In the genomic region with DNA sequence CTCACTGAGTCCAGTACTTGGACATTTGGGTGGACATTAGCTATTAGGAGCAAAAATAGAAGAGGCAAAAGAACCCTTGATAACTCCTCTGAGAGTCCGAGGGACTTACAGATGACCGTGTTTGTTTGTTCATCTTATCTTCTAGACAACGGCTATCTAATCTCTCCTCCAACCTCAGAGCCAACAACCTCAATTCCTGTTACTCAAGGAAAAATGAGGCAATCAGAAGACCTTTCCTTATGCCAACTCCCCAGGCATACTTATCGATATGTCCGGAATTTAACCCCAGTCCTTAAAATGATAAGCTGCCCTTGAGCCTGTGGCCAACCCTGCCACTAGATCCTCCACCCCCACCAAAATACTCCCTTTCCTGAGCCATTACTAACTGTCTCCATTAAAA, we compare ENCODE assay signal across 18 mouse cellular contexts. TPM values are rescaled to one million over a fixed set of nuclear protein-coding genes. Genes with fewer than 3 reads are reported as not detected.
DNase-seq lines count a peak whose midpoint lies in the region; ATAC-seq and TF ChIP-seq lines count a peak whose summit lies in the region.
"Had no signal": no experiment of that assay in that cellular context is flagged by ENCODE, and none has a peak within 500 bp of the region (broad histone marks: within the 10 kb centered on the region; RNA-seq: fewer than 3 reads in every experiment).

No protein-coding gene starts in this region.

- no peak for TF ChIP-seq CTCF in intestine, postnatal 0 days (IDR thresholded peaks at IDR 0.05; ENCODE audit: low read depth)

- peaks cover 2 to 7% of the 10 kb centered on the region in 2 experiments; a peak in 3 of 4 replicates for H3K4me1 ChIP-seq in heart, embryonic 14.5 days (ENCODE audit: control insufficient read depth in 2 of 2, insufficient read depth in 2 of 2, low read length in 2 of 2)
- peaks cover 14% of the 10 kb centered on the region for H3K4me1 ChIP-seq in heart, embryonic 12.5 days (replicated peaks)
- 0 out of 2 replicates have a peak, but pooled peaks cover 2% of the 10 kb centered on the region for H3K4me1 ChIP-seq in intestine, postnatal 0 days (replicated peaks; ENCODE audit: control insufficient read depth, insufficient read depth, low read length)
- H3K4me1 ChIP-seq in forebrain, embryonic 10.5 days, result no peaks in the 10 kb centered on the region
- H3K4me1 ChIP-seq: lung, embryonic 15.5 days; midbrain, embryonic 15.5 days; neural tube, embryonic 15.5 days had no signal

- no peak overlapping the region for H3K27ac ChIP-seq in heart, embryonic 14.5 days (replicated peaks in 1 of 2; ENCODE audit: control insufficient read depth in 1 of 2, insufficient read depth in 1 of 2, low read depth in 2 of 2, low read length in 2 of 2)
- no peak overlapping the region for H3K27ac ChIP-seq in heart, embryonic 12.5 days (ENCODE audit: poor library complexity, severe bottlenecking)
- no peak overlapping the region for H3K27ac ChIP-seq in intestine, postnatal 0 days (ENCODE audit: low read depth, low read length)
- H3K27ac ChIP-seq in forebrain, embryonic 10.5 days, result no peak overlapping the region
- H3K27ac ChIP-seq: gastrocnemius, adult 2 months; hindbrain, embryonic 10.5 days; kidney, postnatal 0 days; left cerebral cortex, adult 2 months; liver, embryonic 14.5 days; lung, embryonic 15.5 days; midbrain, embryonic 15.5 days; neural tube, embryonic 15.5 days had no signal

- no peaks in the 10 kb centered on the region for H3K27me3 ChIP-seq in heart, embryonic 14.5 days (ENCODE audit: control insufficient read depth, insufficient read depth, low read length)
- no peaks in the 10 kb centered on the region for H3K27me3 ChIP-seq in heart, embryonic 12.5 days (replicated peaks)
- H3K27me3 ChIP-seq in intestine, postnatal 0 days (replicated peaks; ENCODE audit: control insufficient read depth, insufficient read depth, low read length), result no peaks in the 10 kb centered on the region
- H3K27me3 ChIP-seq in forebrain, embryonic 10.5 days (ENCODE audit: poor library complexity, severe bottlenecking), result no peaks in the 10 kb centered on the region
- H3K27me3 ChIP-seq: lung, embryonic 15.5 days; midbrain, embryonic 15.5 days; neural tube, embryonic 15.5 days had no signal

- no peaks in the 10 kb centered on the region for H3K36me3 ChIP-seq in heart, embryonic 14.5 days (ENCODE audit: control insufficient read depth, insufficient read depth, low read length)
- H3K36me3 ChIP-seq in heart, embryonic 12.5 days, result no peaks in the 10 kb centered on the region
- peaks cover 8% of the 10 kb centered on the region; the same call in 1 of the 2 replicates for H3K36me3 ChIP-seq in intestine, postnatal 0 days (ENCODE audit: control insufficient read depth, insufficient read depth)
- no peaks in the 10 kb centered on the region for H3K36me3 ChIP-seq in forebrain, embryonic 10.5 days (replicated peaks)
- H3K36me3 ChIP-seq: hindbrain, embryonic 10.5 days; lung, embryonic 15.5 days; midbrain, embryonic 15.5 days; neural tube, embryonic 15.5 days had no signal

- no peak overlapping the region for H3K4me3 ChIP-seq in heart, embryonic 14.5 days (ENCODE audit: control insufficient read depth in 1 of 2, insufficient read depth in 1 of 2, low read depth in 1 of 2, low read length in 2 of 2)
- no peak overlapping the region for H3K4me3 ChIP-seq in heart, embryonic 12.5 days
- H3K4me3 ChIP-seq in intestine, postnatal 0 days (ENCODE audit: low read depth, low read length), result no peak overlapping the region
- no peak overlapping the region for H3K4me3 ChIP-seq in forebrain, embryonic 10.5 days
- H3K4me3 ChIP-seq: gastrocnemius, adult 2 months; hindbrain, embryonic 10.5 days; left cerebral cortex, adult 2 months; lung, embryonic 15.5 days; megakaryocyte, embryonic 14.5 days; midbrain, embryonic 15.5 days; neural tube, embryonic 15.5 days had no signal

- DNase-seq in testis, postnatal 14 days (ENCODE audit: low spot score), result peak; percentile 20
- DNase-seq in testis, postnatal 10 days (ENCODE audit: low spot score), result no peak
- DNase-seq in yolk sac, embryonic 10.5 days (ENCODE audit: low spot score), result peak; percentile 50
- DNase-seq in left cerebral cortex, adult 18-20 months (ENCODE audit: low spot score in 2 of 2), result no peak
- DNase-seq in forebrain, embryonic 10.5 days (ENCODE audit: extremely low spot score, low spot score), result no peak

- peak overlapping the region; percentile 29 for H3K4me2 ChIP-seq in heart, embryonic 14.5 days (ENCODE audit: low read length)
- no peak overlapping the region for H3K4me2 ChIP-seq in heart, embryonic 12.5 days
- H3K4me2 ChIP-seq in intestine, postnatal 0 days (replicated peaks; ENCODE audit: low read depth), result 0 out of 2 replicates have a peak overlapping the region, but pooled peaks have one; percentile 21
- H3K4me2 ChIP-seq: lung, embryonic 15.5 days; midbrain, embryonic 15.5 days; neural tube, embryonic 15.5 days had no signal

- H3K9ac ChIP-seq in heart, embryonic 14.5 days (ENCODE audit: low read length), result no peak overlapping the region
- H3K9ac ChIP-seq in heart, embryonic 12.5 days, result no peak overlapping the region
- H3K9ac ChIP-seq in intestine, postnatal 0 days (ENCODE audit: low read depth, low read length), result no peak overlapping the region
- H3K9ac ChIP-seq: liver, embryonic 14.5 days; lung, embryonic 15.5 days; midbrain, embryonic 15.5 days; neural tube, embryonic 15.5 days had no signal

- no peaks in the 10 kb centered on the region for H3K9me3 ChIP-seq in heart, embryonic 14.5 days (ENCODE audit: control insufficient read depth, low read length)
- H3K9me3 ChIP-seq in heart, embryonic 12.5 days (replicated peaks), result no peaks in the 10 kb centered on the region
- no peaks in the 10 kb centered on the region for H3K9me3 ChIP-seq in intestine, postnatal 0 days (ENCODE audit: control insufficient read depth)
- H3K9me3 ChIP-seq in forebrain, embryonic 10.5 days, result no peaks in the 10 kb centered on the region
- H3K9me3 ChIP-seq: hindbrain, embryonic 10.5 days; lung, embryonic 15.5 days; midbrain, embryonic 15.5 days; neural tube, embryonic 15.5 days had no signal

- WGBS in heart, embryonic 14.5 days, result 12% methylated on average over 5 of the region's 5 CpGs
- WGBS in heart, embryonic 12.5 days, result 15% methylated on average over 5 of the region's 5 CpGs
- WGBS in intestine, postnatal 0 days, result 45% methylated on average over 5 of the region's 5 CpGs
- 93% methylated on average over 5 of the region's 5 CpGs for WGBS in forebrain, embryonic 10.5 days

- ATAC-seq in heart, embryonic 14.5 days (ENCODE audit: insufficient number of reproducible peaks, insufficient read depth, low FRiP score, low read depth), result no peak; the same call in 1 of the 2 replicates
- no peak for ATAC-seq in heart, embryonic 12.5 days (ENCODE audit: insufficient number of reproducible peaks, low FRiP score)
- no peak for ATAC-seq in intestine, postnatal 0 days
- ATAC-seq: midbrain, embryonic 15.5 days had no signal

RNA-seq across cellular contexts. Expression of a gene that starts 31.5 kb away (rescaled TPM):
- polyA plus RNA-seq in heart, embryonic 14.5 days (2014; fragmentation: Nextera tagmentation; extraction: Ambion mirVana), result 0.80 and 1.5 TPM in 2 replicates
- polyA plus RNA-seq in heart, embryonic 12.5 days (2016; fragmentation: Nextera tagmentation; extraction: Ambion mirVana), result 0.55 and 1.1 TPM in 2 replicates
- 23.7 and 25.2 TPM in 2 replicates for polyA plus RNA-seq in intestine, postnatal 0 days (2015; fragmentation: Nextera tagmentation; extraction: Ambion mirVana)
- not detected for total RNA-seq in left cerebral cortex, adult 18-20 months (2021)
- 0.55 and 0.64 TPM in 2 replicates for polyA plus RNA-seq in forebrain, embryonic 10.5 days (2016; fragmentation: Nextera tagmentation; extraction: Ambion mirVana)
- total RNA-seq: gastrocnemius, adult 2 months; left cerebral cortex, adult 2 months; left cerebral cortex, postnatal 36 days had no signal

Comparison
In these comparisons a context has a peak if more than half of its experiments do, and no peak if none do; other contexts are left out.
1. DNase-seq: peak in testis, postnatal 14 days (single experiment) and yolk sac, embryonic 10.5 days (single experiment); none in testis, postnatal 10 days (single experiment), left cerebral cortex, adult 18-20 months (0 of 2) and forebrain, embryonic 10.5 days (single experiment).